Mouse (Mus musculus) ovary, adult 2 months (tissue): Measurements from ENCODE around the gene 2300003K06Rik. TPM values are rescaled to one million over a fixed set of nuclear protein-coding genes. Genes with fewer than 3 reads are reported as not detected.

Experiments used
- polyA plus RNA-seq: library from polyadenylated mRNA; depleted of rRNA; stranded (reverse); fragments of >200 nt; gene quantifications from 2 replicates; pipeline ENCODE4 v1.2.3, GENCODE M21; 2012; rRNA removed

Gene 2300003K06Rik
- polyA plus RNA-seq = not detected in 2 replicates

GRCm38 (mm10) chr11:99837966-99838365 is at the start of gene 2300003K06Rik:
Gene 2300003K06Rik, minus strand, starts transcription at chr11:99838066.

GRCm38 (mm10) chr11:99878887-99879286 is 41.0 kb upstream of the 2300003K06Rik start, which contains the start of gene Gm11567:
Gene Gm11567, plus strand, starts transcription at chr11:99879187.

GRCm38 (mm10) chr11:99873089-99873488 is 35.2 kb upstream of the 2300003K06Rik start, which contains the start of gene Krtap9-1:
Gene Krtap9-1, plus strand, starts transcription at chr11:99873389.

GRCm38 (mm10) chr11:99864176-99864575 is 26.3 kb upstream of the 2300003K06Rik start, which contains the start of gene Gm11559:
Gene Gm11559, plus strand, starts transcription at chr11:99864476.

GRCm38 (mm10) chr11:99857617-99858016 is 19.8 kb upstream of the 2300003K06Rik start, which contains the start of gene Gm11568:
Gene Gm11568, plus strand, starts transcription at chr11:99857917.

GRCm38 (mm10) chr11:99851508-99851907 is 13.6 kb upstream of the 2300003K06Rik start, which contains the start of gene Krtap4-16:
Gene Krtap4-16, minus strand, starts transcription at chr11:99851608.

GRCm38 (mm10) chr11:99815566-99815965 is 22.3 kb downstream of the 2300003K06Rik start, which contains the start of gene Gm11564:
Gene Gm11564, minus strand, starts transcription at chr11:99815666.

GRCm38 (mm10) chr11:99809792-99810191 is 28.1 kb downstream of the 2300003K06Rik start, which contains the start of gene Krtap4-13:
Gene Krtap4-13, minus strand, starts transcription at chr11:99809892.

GRCm38 (mm10) chr11:99804346-99804745 is 33.5 kb downstream of the 2300003K06Rik start, which contains the start of gene Gm11554:
Gene Gm11554, minus strand, starts transcription at chr11:99804446.

GRCm38 (mm10) chr11:99798832-99799231 is 39.0 kb downstream of the 2300003K06Rik start, which contains the start of gene Gm11569:
Gene Gm11569, minus strand, starts transcription at chr11:99798932.

GRCm38 (mm10) chr11:99793367-99793766 is 44.5 kb downstream of the 2300003K06Rik start, which contains the start of gene Gm11596:
Gene Gm11596, minus strand, starts transcription at chr11:99793467.

Other genes starting within 250 kb of the 2300003K06Rik start
- gene Krtap1-3, start 246.7 kb downstream of the 2300003K06Rik start, polyA plus RNA-seq = not detected in 2 replicates
- gene Krtap9-3, start 240.0 kb downstream of the 2300003K06Rik start, polyA plus RNA-seq = not detected in 2 replicates
- gene Gm11938, start 234.8 kb downstream of the 2300003K06Rik start, polyA plus RNA-seq = not detected in 2 replicates
- not detected in 2 replicates for gene Gm11937, start 227.9 kb downstream of the 2300003K06Rik start, polyA plus RNA-seq
- not detected in 2 replicates for gene Krtap2-4, start 223.2 kb downstream of the 2300003K06Rik start, polyA plus RNA-seq
- gene Gm11562, start 217.6 kb downstream of the 2300003K06Rik start, polyA plus RNA-seq = 0.18 and 0.21 TPM in 2 replicates
- not detected in 2 replicates for gene Krtap4-1, start 209.8 kb downstream of the 2300003K06Rik start, polyA plus RNA-seq
- gene Krtap4-2, start 203.0 kb downstream of the 2300003K06Rik start, polyA plus RNA-seq = not detected in 2 replicates
- not detected in 2 replicates for gene Krtap4-7, start 194.0 kb downstream of the 2300003K06Rik start, polyA plus RNA-seq
- not detected in 2 replicates for gene Gm11555, start 187.8 kb downstream of the 2300003K06Rik start, polyA plus RNA-seq
- gene Gm11563, start 179.1 kb downstream of the 2300003K06Rik start, polyA plus RNA-seq = not detected in 2 replicates
- gene Krtap4-6, start 172.1 kb downstream of the 2300003K06Rik start, polyA plus RNA-seq = 0.18 and 0.26 TPM in 2 replicates
- not detected in 2 replicates for gene Gm14190, start 147.3 kb downstream of the 2300003K06Rik start, polyA plus RNA-seq
- not detected in 2 replicates for gene Gm14180, start 103.8 kb downstream of the 2300003K06Rik start, polyA plus RNA-seq
- gene Gm11595, start 65.2 kb downstream of the 2300003K06Rik start, polyA plus RNA-seq = not detected in 2 replicates
- gene Krtap4-8, start 57.4 kb downstream of the 2300003K06Rik start, polyA plus RNA-seq = not detected in 2 replicates
- gene Krtap4-9, start 52.9 kb downstream of the 2300003K06Rik start, polyA plus RNA-seq = not detected in 2 replicates
- gene Gm11596, start 44.6 kb downstream of the 2300003K06Rik start, polyA plus RNA-seq = not detected in 2 replicates
- not detected in 2 replicates for gene Gm11569, start 39.1 kb downstream of the 2300003K06Rik start, polyA plus RNA-seq
- gene Gm11554, start 33.6 kb downstream of the 2300003K06Rik start, polyA plus RNA-seq = not detected in 2 replicates
- gene Krtap4-13, start 28.2 kb downstream of the 2300003K06Rik start, polyA plus RNA-seq = not detected in 2 replicates
- not detected in 2 replicates for gene Gm11564, start 22.4 kb downstream of the 2300003K06Rik start, polyA plus RNA-seq
- gene Krtap4-16, start 13.5 kb upstream of the 2300003K06Rik start, polyA plus RNA-seq = not detected in 2 replicates
- not detected in 2 replicates for gene Gm11568, start 19.9 kb upstream of the 2300003K06Rik start, polyA plus RNA-seq
- gene Gm11559, start 26.4 kb upstream of the 2300003K06Rik start, polyA plus RNA-seq = not detected in 2 replicates
- not detected in 2 replicates for gene Krtap9-1, start 35.3 kb upstream of the 2300003K06Rik start, polyA plus RNA-seq
- not detected in 2 replicates for gene Gm11567, start 41.1 kb upstream of the 2300003K06Rik start, polyA plus RNA-seq
- not detected in 2 replicates for gene Krtap31-1, start 69.9 kb upstream of the 2300003K06Rik start, polyA plus RNA-seq
- not detected in 2 replicates for gene Gm11565, start 76.7 kb upstream of the 2300003K06Rik start, polyA plus RNA-seq
- gene Krtap31-2, start 98.2 kb upstream of the 2300003K06Rik start, polyA plus RNA-seq = not detected in 2 replicates
- not detected in 2 replicates for gene Krtap9-5, start 110.4 kb upstream of the 2300003K06Rik start, polyA plus RNA-seq
- gene Krtap29-1, start 141.0 kb upstream of the 2300003K06Rik start, polyA plus RNA-seq = not detected in 2 replicates
- gene Krtap16-1, start 148.5 kb upstream of the 2300003K06Rik start, polyA plus RNA-seq = not detected in 2 replicates
- 0.23 TPM in 1 of 2 replicates, not detected in the other for gene Krtap17-1, start 155.9 kb upstream of the 2300003K06Rik start, polyA plus RNA-seq
- not detected in 2 replicates for gene Krt33a, start 178.1 kb upstream of the 2300003K06Rik start, polyA plus RNA-seq
- not detected in 2 replicates for gene Krt33b, start 191.8 kb upstream of the 2300003K06Rik start, polyA plus RNA-seq
- not detected in 2 replicates for gene Krt34, start 203.5 kb upstream of the 2300003K06Rik start, polyA plus RNA-seq
- gene Krt31, start 212.5 kb upstream of the 2300003K06Rik start, polyA plus RNA-seq = not detected in 2 replicates